Mouse (Mus musculus) lung, adult 2 months (tissue): ENCODE measurements around the gene AC153137.1.
"Not testable (repeated sequence)": the region's sequence is repeated elsewhere in the genome, so short reads cannot be mapped to it uniquely, and the experiment has no call there.

ENCODE experiments used
- CTCF ChIP-seq: fragments of 200-500 bp; IDR thresholded peaks from 2 replicates; pipeline ENCODE4 v1.5.1; 2011; ENCODE audit warnings: mild to moderate bottlenecking, low read length, control low read depth; ENCODE audit not compliant: insufficient read depth
- POLR2A ChIP-seq: fragments of 200-500 bp; IDR thresholded peaks from 2 replicates; pipeline ENCODE4 v1.6.1; 2011; ENCODE audit warnings: low read depth, mild to moderate bottlenecking, control low read depth, low read length, borderline replicate concordance; ENCODE audit errors: extremely low read depth

- TF ChIP-seq POLR2A, CTCF: not testable (repeated sequence)
Measured at GRCm38 (mm10) chr1:30977239-30977638, 529 bp downstream of the AC153137.1 start.
